Mouse (Mus musculus) G1E (cell line): ENCODE data around the gene Trmt1. TPM values are rescaled to one million over a fixed set of nuclear protein-coding genes. Genes with fewer than 3 reads are reported as not detected.

Source experiments
- ATAC-seq: 2 replicates; pipeline ENCODE4 v1.8.0; 2016; ENCODE audit warnings: mild to moderate bottlenecking; ENCODE audit not compliant: insufficient number of reproducible peaks, poor library complexity, low FRiP score, severe bottlenecking; ENCODE audit errors: extremely low read depth
- DNase-seq: peaks from one replicate; pipeline ENCODE4 v3.0.0; 2012; ENCODE audit warnings: low spot score
- H3K27me3 ChIP-seq: 2 replicates; pipeline ENCODE4 v1.6.1; 2012; ENCODE audit warnings: mild to moderate bottlenecking, low read length, inconsistent platforms; ENCODE audit not compliant: insufficient read depth
- H3K36me3 ChIP-seq: replicated peaks from 2 replicates; pipeline ENCODE3; 2012; ENCODE audit warnings: mild to moderate bottlenecking, inconsistent platforms
- H3K4me1 ChIP-seq: 2 replicates; pipeline ENCODE4 v1.6.1; 2012; ENCODE audit warnings: low read depth, low read length, inconsistent platforms, mixed read lengths; ENCODE audit not compliant: insufficient read depth
- H3K4me3 ChIP-seq: 2 replicates; pipeline ENCODE4 v1.5.1; 2012; ENCODE audit warnings: low read depth, mild to moderate bottlenecking, inconsistent platforms, low read length, moderate library complexity, mixed read lengths
- H3K9me3 ChIP-seq: replicated peaks from 2 replicates; pipeline ENCODE4 v1.6.1; 2012; ENCODE audit warnings: inconsistent platforms
- CTCF ChIP-seq: IDR thresholded peaks from 2 replicates; pipeline ENCODE4 v1.5.1; 2012; ENCODE audit warnings: low read depth, low read length, inconsistent platforms, mixed read lengths
- GATA1 ChIP-seq: IDR thresholded peaks from 2 replicates; pipeline ENCODE4 v1.6.1; 2012; ENCODE audit warnings: borderline replicate concordance, low read length, inconsistent platforms, mixed read lengths
- GATA2 ChIP-seq: IDR thresholded peaks from 2 replicates; pipeline ENCODE4 v1.6.1; 2012; ENCODE audit warnings: low read depth, low read length, inconsistent platforms, borderline replicate concordance
- POLR2AphosphoS5 ChIP-seq: IDR thresholded peaks from 2 replicates; pipeline ENCODE4 v1.6.1; 2012; ENCODE audit warnings: low read depth, low read length, inconsistent platforms; ENCODE audit not compliant: insufficient replicate concordance
- TAL1 ChIP-seq: conservative IDR thresholded peaks from 2 replicates; pipeline ENCODE4 v1.6.1; 2012; ENCODE audit warnings: low read depth, low read length, inconsistent platforms, mixed read lengths
- polyA plus RNA-seq: library from polyadenylated mRNA; stranded (reverse); fragments of >175 nt; gene quantifications from 2 replicates; pipeline ENCODE4 v1.2.3, GENCODE M21; 2012
- total RNA-seq, 2 experiments: library from RNA; stranded (forward) in 1 of 2; stranded (reverse) in 1 of 2; fragments of 200-1000 nt in 1 of 2; fragments of >200 nt in 1 of 2; fragmentation: Nextera tagmentation in 1 of 2; gene quantifications; 2 replicates each; pipeline ENCODE4 v1.2.3; 2014 to 2017

Trmt1 gene
- total and polyA plus RNA-seq, 3 experiments, result 64.9 to 244 (median 68.2) TPM

DNA sequence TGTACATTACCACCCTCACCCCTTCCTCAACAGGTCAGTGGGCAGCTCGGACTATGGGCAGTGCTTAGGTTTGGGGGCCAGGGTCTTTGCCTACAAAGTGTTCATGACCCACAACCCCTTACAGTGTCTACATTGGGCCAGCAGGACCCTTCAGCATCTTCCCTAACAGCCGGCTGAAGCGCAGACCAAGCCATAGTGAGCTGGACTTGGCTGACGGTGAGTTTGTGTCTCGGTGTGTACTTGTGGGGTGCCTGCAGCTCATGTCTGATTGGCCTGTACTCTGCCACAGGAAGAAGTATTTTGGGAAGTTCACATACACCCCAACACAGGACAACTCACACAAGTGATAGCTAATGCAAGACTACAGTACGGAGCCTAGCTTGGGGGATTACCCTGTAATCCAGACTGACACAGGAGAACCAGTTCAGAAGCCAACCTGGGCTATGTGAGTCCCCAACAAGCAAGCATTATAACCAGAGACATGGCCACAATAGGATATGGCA lies 16.9 kb downstream of the Trmt1 start:
- Histone ChIP-seq H3K27me3 (no peaks in the 10 kb centered on the region), H3K4me1 (peaks cover 66% of the 10 kb centered on the region), H3K36me3 (peaks cover 61% of the 10 kb centered on the region), H3K9me3 (no peaks in the 10 kb centered on the region), H3K4me3 (peak overlapping the region; percentile 81)
- DNase-seq, result no peak
- TF ChIP-seq POLR2AphosphoS5, result peak; percentile 4; the same call in 1 of the 2 replicates
- TF ChIP-seq GATA2, result no peak
- no peak for ATAC-seq

DNA sequence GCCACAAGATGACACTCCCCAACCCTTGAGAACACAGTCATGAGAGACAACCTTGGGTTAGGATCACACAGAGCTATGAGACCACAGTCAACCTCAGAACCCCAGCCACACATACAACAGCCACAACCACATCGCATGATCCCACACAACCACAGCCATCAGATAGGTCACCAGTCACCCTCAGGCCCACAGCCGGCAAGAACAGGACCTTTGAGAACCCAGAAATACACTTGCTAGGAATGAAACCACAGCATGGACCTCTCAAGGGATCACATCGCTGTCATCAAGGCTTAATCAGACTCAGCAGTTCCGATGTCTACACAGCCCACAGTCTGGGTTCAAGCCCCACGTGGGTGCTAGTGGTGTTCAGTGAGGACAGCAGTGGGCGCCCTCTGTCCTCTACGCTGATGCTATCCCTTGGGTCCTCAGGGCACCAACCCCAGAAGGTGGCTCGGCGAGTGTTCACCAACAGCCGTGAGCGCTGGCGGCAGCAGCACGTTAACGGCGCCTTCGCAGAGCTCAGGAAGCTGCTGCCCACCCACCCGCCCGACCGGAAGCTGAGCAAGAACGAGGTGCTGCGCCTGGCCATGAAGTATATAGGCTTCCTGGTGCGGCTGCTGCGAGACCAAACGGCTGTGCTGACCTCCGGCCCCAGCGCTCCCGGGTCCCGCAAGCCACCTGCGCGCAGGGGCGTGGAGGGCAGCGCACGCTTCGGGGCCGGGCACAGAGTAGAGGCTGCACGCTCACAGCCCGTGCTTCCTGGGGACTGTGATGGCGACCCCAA lies 17.6 kb downstream of the Trmt1 start:
- H3K27me3 ChIP-seq, result no peaks in the 10 kb centered on the region
- DNase-seq, result no peak
- H3K4me3 ChIP-seq, result peak overlapping the region; percentile 81
- TF ChIP-seq TAL1 (no peak), CTCF (no peak), GATA2 (no peak), GATA1 (no peak), POLR2AphosphoS5 (no peak; the same call in 1 of the 2 replicates)
- peaks cover 54% of the 10 kb centered on the region for H3K36me3 ChIP-seq
- ATAC-seq, result no peak
- H3K4me1 ChIP-seq, result peaks cover 65% of the 10 kb centered on the region
- no peaks in the 10 kb centered on the region for H3K9me3 ChIP-seq

DNA sequence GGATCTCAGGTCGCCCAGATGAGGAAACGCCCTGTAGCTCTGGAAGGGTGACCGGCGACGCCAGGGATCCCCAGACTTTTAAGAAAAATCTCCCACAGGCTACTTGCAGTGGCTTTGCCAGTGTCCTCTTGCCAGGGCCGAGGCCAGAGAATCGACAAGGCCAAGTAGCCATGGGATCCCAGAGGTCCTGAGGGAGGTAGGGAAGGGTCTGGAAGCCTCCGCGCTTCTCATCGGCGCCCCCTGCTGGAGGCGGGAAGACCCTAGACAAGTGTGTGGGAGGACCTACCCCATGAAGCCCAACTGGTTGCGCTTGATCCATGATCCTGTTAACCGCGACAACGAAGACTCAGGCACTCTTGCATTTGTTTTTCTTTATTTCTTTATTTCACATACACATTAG lies 18.2 kb downstream of the Trmt1 start:
- ATAC-seq, result no peak
- Histone ChIP-seq H3K9me3 (no peaks in the 10 kb centered on the region), H3K36me3 (peaks cover 49% of the 10 kb centered on the region), H3K4me1 (peaks cover 65% of the 10 kb centered on the region), H3K4me3 (peak overlapping the region; percentile 81), H3K27me3 (no peaks in the 10 kb centered on the region)
- DNase-seq, result peak; percentile 72
- 0 out of 2 replicates have a peak, but pooled peaks have one; percentile 56 for TF ChIP-seq POLR2AphosphoS5
- peak; percentile 89 for TF ChIP-seq CTCF
- no peak for TF ChIP-seq GATA2

DNA sequence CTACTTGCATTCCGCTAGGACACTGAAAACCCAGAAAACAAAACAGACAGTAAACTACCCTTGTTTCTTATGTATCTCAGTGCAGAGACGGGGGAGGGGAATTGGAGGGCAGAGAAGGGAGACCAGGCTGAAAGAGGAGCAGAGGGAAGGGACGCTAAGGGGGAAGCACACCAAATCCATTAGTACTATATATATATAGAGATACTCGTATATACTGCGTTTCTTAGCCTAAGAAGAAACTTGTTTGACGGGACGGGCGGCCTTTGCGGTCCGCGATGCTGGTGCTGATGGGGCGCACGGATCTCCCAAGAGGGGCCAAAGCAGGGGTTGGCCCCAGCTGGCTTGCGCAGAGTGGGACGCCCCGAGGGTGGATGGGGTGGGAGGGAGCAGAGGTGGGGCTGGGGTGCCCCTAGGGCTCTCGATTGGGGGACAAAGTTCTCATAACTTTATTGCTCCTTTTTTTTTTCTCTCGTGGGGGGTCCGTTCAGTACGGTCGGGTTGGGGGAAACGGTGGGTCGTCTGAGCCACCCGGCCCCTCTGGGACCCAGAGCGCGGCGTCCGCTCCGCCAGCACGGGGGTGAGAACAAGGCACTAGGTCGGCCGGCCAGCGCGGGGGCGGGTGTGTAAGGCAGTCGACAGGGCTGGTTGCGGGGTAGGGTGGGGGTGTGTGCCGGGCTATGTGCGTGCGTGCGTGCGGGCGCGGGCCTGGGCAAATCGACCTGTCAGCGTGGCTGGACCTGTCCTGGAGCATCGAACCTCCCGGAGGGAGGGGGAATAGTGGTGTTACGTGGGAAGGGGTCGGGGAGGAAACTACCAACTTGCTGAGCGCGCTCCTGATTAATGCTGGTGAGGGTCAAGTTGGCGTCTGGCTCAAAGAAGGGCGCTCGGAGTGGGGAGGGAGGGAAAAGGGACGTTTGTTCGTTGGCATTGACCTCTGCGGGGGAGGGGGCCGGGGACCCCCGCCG lies 19.0 kb downstream of the Trmt1 start:
- DNase-seq (peak; percentile 66), ATAC-seq (no peak)
- H3K4me1 ChIP-seq, result peaks cover 64% of the 10 kb centered on the region
- H3K4me3 ChIP-seq, result peak overlapping the region; percentile 81
- no peaks in the 10 kb centered on the region for H3K27me3 ChIP-seq
- no peaks in the 10 kb centered on the region for H3K9me3 ChIP-seq
- TF ChIP-seq POLR2AphosphoS5 (peak; percentile 95), GATA2 (no peak), TAL1 (no peak), GATA1 (no peak), CTCF (no peak)
- H3K36me3 ChIP-seq, result peaks cover 44% of the 10 kb centered on the region

DNA sequence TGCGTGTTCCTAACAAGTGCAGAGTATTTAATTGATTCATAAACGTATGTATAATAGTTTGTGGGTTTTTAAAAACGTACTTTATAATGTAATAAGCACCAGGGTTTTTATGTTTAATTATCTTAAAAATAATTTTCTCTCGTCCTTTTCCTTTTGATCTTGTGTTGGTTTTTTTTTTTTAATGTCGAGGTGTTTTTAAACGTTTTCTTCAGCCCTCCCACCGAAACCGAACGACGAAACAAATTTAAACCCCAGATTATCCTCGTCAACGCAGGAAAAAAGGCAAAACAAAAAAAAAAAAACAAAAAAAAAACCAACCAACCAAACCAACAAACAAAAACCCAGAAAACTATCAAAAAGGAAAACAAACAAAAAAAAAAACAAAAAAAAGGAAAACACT lies 19.9 kb downstream of the Trmt1 start:
- DNase-seq (no peak), ATAC-seq (no peak)
- TF ChIP-seq TAL1 (no peak), POLR2AphosphoS5 (no peak; the same call in 1 of the 2 replicates), CTCF (no peak), GATA1 (no peak), GATA2 (no peak)
- H3K4me1 ChIP-seq, result peaks cover 62% of the 10 kb centered on the region
- no peaks in the 10 kb centered on the region for H3K9me3 ChIP-seq
- H3K36me3 ChIP-seq, result peaks cover 45% of the 10 kb centered on the region
- no peaks in the 10 kb centered on the region for H3K27me3 ChIP-seq
- H3K4me3 ChIP-seq, result peak overlapping the region; percentile 81

DNA sequence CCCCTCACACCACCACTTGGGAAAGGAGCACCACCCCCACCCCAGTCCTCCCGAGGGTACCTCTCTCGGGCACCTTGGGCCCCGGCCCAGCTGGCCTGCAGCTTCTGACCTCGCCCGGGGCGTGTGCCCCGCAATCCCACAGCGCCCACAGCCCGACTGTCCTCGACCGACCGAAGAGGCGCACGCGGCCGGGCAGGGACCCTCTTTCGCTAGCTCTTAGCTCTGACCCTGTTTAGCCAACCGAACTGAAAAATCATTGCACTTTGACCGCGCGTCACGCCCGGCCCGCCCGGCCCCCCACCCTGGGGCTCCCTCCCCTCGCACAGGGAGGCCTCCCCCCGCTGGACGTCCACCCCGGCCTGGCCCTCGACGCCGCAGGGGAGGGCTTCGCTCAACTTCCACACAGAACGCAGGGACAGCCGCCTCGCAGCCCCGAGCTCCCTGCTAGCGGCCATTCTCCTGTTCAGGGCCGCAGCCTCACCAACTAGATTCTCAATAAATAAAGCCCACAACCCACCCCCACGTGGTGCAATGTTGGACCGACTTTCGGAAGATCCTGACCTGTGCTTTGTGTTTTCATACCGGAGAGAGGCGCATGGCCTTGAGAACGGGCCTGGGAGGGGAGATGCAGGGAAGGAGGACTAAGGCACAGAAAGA lies 20.6 kb downstream of the Trmt1 start:
- TF ChIP-seq TAL1, result no peak
- TF ChIP-seq POLR2AphosphoS5, result peak; percentile 6; the same call in 1 of the 2 replicates
- Histone ChIP-seq H3K4me3 (peak overlapping the region; percentile 76), H3K9me3 (no peaks in the 10 kb centered on the region), H3K36me3 (peaks cover 53% of the 10 kb centered on the region), H3K4me1 (peaks cover 66% of the 10 kb centered on the region), H3K27me3 (no peaks in the 10 kb centered on the region)
- DNase-seq (peak; percentile 61), ATAC-seq (no peak; the same call in 1 of the 2 replicates)
